Mouse (Mus musculus) CD8-positive naive resting alpha-beta T cell, adult 57 days (primary cell): Measurements from ENCODE around the gene Rdh1. TPM values are rescaled to one million over a fixed set of nuclear protein-coding genes. Genes with fewer than 3 reads are reported as not detected.

Experiments
- total RNA-seq: library from RNA; stranded (reverse); gene quantifications from one replicate; pipeline ENCODE4 v1.2.4, GENCODE M21; 2023

Gene Rdh1
- 0.40 TPM for total RNA-seq

DNA sequence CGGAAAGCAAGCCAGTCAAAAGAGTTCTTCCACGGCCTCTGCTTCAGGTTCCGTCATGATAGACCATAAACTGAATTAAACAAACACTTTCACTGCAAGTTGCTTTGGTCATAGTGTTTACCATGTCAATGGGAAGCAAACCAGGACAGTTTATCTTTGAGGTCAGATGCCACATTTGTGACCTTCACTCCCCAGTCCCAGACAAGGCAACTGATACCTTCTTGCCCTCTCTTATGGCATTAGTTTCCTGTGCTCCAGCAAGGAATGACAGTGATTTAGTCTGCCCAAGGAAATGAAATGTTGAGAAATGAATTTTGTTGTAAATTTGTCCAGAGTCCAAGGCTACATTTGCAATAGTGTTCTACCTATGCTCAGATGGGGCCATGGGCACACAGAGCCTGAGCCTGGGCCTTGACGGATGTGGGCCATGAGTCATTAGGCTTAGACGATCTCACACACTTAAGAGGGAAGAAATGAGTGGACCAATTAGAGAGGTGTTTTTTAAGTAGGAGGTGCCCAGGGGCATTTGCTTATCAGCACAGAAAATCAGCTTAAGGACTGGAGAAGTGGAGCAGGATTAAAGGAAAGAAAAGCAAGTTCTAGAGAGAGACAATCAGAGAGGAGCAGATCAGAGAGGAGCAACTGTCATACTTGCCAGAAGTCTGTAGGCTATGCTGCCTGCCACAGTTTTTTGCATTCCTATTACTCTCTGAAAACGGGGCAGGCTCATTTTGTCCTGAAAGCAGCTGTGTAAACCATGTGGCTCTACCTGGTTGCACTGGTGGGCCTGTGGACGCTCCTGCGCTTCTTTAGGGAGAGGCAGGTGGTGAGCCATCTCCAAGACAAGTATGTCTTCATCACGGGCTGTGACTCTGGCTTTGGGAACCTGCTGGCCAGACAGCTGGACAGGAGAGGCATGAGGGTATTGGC lies at the start of gene Rdh1, which contains the start of gene Rdh16f1:
Gene Rdh1, plus strand, starts transcription at position 541 of the 930 bp plus-strand sequence.
Gene Rdh16f1, plus strand, starts transcription at position 607 of the 930 bp plus-strand sequence.

DNA sequence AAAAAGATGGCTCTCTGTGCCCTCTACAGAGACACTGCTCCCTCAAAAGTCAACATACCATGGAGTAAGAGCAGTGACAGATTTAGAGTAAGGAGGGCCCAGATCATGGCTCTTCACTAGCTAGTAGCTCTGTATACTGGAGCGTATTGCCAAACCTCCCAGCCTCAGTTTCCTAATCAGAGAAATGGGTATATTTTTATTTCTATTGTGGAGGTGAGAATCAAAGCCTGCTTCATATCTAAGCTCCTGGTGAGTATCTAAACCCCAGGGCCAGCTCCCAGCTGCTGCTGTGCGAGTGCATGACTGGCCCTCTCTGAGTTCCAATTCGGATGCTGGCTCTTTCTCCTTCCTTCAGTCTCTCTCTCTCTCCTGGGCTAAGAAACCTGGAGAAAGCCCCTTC lies 35.3 kb upstream of the Rdh1 start, which contains the start of gene Tac2:
Gene Tac2, plus strand, starts transcription at position 301 of the 400 bp plus-strand sequence.

DNA sequence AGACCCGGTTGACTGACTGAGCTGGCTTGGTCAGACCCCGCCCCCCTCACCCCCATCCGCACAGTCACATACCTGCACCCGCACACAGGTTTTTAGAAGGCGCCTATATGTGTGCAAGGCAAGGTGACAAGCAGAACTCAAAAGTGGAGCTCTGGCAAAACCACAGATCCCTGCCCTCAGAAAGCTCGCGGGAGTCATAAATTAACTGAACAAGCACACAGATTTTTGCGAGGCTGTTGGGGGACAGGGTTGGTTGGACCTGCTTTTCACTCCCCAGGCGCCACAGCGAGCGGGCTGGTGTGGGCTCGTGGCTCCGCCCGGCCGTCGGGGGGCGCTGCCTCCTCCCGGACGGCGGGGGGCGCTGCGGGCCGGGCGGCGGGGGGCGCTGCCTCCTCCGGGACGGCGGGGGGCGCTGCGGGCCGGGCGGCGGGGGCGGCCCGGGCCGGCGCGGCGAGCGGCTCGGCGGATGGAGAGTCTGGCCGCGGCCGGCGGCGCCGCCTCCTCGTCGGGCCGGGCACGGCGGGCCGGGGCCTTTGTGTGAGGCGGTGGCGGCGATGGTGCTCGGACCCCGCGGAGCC lies 20.3 kb upstream of the Rdh1 start, which contains the start of gene Zbtb39:
Gene Zbtb39, plus strand, starts transcription at position 456 of the 578 bp plus-strand sequence.

DNA sequence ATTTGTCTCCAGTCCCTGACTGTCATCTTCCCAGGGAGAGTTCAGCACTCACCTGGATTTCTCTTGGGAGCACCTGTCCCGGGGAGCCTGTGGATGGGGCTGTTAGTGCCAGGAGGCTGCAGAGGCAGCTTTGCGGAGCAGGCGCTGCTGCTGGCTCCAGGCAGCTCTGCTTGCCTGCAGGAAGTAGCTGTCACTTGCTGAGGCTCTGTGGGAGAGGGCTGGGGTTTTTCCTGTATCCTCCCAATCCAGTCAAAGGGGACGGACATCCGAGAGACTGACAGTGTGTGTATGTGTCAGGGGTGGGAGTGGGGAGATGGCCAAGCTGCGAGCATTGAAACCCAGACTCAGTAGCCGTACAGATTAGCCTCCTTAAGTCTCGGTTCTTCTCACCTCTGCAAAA lies 8.0 kb upstream of the Rdh1 start, which contains the start of gene Gpr182:
Gene Gpr182, minus strand, starts transcription at position 185 of the 400 bp plus-strand sequence.

GRCm38 (mm10) chr10:127776011-127776410 lies 16.5 kb downstream of the Rdh1 start, which contains the start of gene Rdh9:
TSS of gene Rdh9 (plus strand) at chr10:127776386.

DNA sequence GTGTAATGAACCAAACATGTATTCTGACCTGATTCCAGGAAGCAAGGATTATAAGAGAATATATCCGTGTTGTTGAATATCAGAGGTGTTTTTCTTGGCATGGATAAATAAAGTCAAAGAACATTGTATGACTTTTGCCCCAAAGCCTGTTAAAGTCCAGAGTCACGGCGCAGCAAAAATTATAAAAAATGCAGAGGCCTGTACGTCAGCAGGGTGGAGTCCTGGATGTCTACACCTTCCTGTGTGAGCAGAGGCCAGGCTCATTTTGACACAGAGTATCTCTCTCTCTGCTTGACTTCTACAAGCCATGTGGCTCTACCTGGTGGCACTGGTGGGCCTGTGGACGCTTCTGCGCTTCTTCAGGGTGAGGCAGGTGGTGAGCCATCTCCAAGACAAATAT lies 41.4 kb downstream of the Rdh1 start, which contains the start of gene Rdh16:
Gene Rdh16, plus strand, starts transcription at position 262 of the 400 bp plus-strand sequence.

Other genes with a start within 250 kb of the Rdh1 start
- gene Ndufa4l2, start 244.8 kb upstream of the Rdh1 start, total RNA-seq, result not detected
- gene Shmt2, start 237.3 kb upstream of the Rdh1 start, total RNA-seq, result 117 TPM
- gene Nxph4, start 225.2 kb upstream of the Rdh1 start, total RNA-seq, result not detected
- 3.0 TPM for gene Lrp1, start 138.6 kb upstream of the Rdh1 start, total RNA-seq
- gene Stat6, start 116.7 kb upstream of the Rdh1 start, total RNA-seq, result 202 TPM
- 7.8 TPM for gene Nemp1, start 92.8 kb upstream of the Rdh1 start, total RNA-seq
- 42.3 TPM for gene Nab2, start 91.2 kb upstream of the Rdh1 start, total RNA-seq
- gene Myo1a, start 54.6 kb upstream of the Rdh1 start, total RNA-seq, result 0.43 TPM
- not detected for gene Tac2, start 35.2 kb upstream of the Rdh1 start, total RNA-seq
- 11.4 TPM for gene Zbtb39, start 20.2 kb upstream of the Rdh1 start, total RNA-seq
- gene Gpr182, start 8.0 kb upstream of the Rdh1 start, total RNA-seq, result not detected
- gene Rdh16f1, start 66 bp downstream of the Rdh1 start, total RNA-seq, result 0.49 TPM
- gene Rdh9, start 16.7 kb downstream of the Rdh1 start, total RNA-seq, result not detected
- gene Rdh16, start 41.4 kb downstream of the Rdh1 start, total RNA-seq, result not detected
- not detected for gene Rdh19, start 90.2 kb downstream of the Rdh1 start, total RNA-seq
- not detected for gene Rdh16f2, start 106.8 kb downstream of the Rdh1 start, total RNA-seq
- not detected for gene Rdh7, start 129.1 kb downstream of the Rdh1 start, total RNA-seq
- not detected for gene Sdr9c7, start 138.8 kb downstream of the Rdh1 start, total RNA-seq
- not detected for gene Hsd17b6, start 247.9 kb downstream of the Rdh1 start, total RNA-seq